Mouse (Mus musculus) gastrocnemius, adult 18-20 months (tissue): Measurements from ENCODE around the gene 5430419D17Rik. TPM values are rescaled to one million over a fixed set of nuclear protein-coding genes. Genes with fewer than 3 reads are reported as not detected.

ENCODE experiments used
- DNase-seq: peaks from one replicate; pipeline ENCODE4 v3.0.0; 2021; ENCODE audit warnings: low spot score
- long read RNA-seq, 2 experiments: library from polyadenylated mRNA; stranded (forward); transcript quantifications; one replicate each; pipeline ENCODE4 v2.0.0; 2021
- total RNA-seq, 2 experiments: library from RNA; stranded (reverse); gene quantifications; 2 replicates each; pipeline ENCODE4 v1.2.3; 2021

Gene 5430419D17Rik
- total RNA-seq = not detected
- long read RNA-seq, experiment 1 = 0 reads
- long read RNA-seq, experiment 2 = 0 reads

GRCm38 (mm10) chr7:131174121-131174520 is at the start of gene 5430419D17Rik:
Gene 5430419D17Rik (plus strand): TSS chr7:131174402.
- DNase-seq = no peak

DNA sequence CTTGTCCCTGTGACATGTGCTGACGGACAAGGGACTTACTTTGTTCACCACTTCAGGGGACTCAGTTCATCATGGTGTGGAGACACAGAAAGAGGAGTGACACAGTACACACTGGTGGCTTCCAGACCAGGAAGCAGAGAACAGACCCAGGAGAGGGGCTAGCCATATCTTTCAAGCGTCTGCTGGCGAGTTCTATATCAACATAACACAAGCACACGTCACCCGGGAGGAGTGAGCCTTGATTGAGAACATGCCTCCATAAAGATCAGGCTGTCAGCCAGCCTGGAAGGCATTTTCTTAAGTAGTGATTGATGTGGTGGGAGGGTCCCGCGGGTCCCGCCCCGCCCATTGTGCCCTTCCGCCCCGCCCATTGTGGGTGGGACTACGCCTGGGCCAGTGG is 44.2 kb upstream of the 5430419D17Rik start:
- no peak for DNase-seq

DNA sequence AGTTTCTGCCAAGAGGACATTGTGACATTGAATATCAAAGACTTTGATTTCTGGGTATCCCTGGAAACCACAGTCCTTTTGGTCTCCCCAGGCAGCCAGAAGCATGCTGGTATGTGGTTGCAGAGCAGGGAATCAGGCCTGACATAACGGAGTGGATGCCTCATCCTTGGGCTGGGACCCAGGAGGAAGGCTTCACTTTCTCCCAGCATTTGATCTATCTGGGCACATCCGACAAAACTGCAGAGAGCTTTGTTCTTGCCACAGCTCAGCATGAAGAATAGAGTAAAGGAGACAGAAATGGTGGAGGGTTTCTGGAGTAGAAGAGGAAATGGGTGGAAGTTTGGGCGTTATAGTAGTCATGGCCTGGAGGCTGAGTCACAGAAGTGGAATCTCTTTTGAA is 41.0 kb upstream of the 5430419D17Rik start:
- no peak for DNase-seq

- DNase-seq = no peak
Measured at GRCm38 (mm10) chr7:131146214-131146613, 28.0 kb upstream of the 5430419D17Rik start, which contains the start of gene 4933402N03Rik. Gene 4933402N03Rik (minus strand): TSS chr7:131146314.

GRCm38 (mm10) chr7:131150179-131150578 is 24.0 kb upstream of the 5430419D17Rik start:
- no peak for DNase-seq

GRCm38 (mm10) chr7:131153044-131153443 is 21.2 kb upstream of the 5430419D17Rik start:
- no peak for DNase-seq

DNA sequence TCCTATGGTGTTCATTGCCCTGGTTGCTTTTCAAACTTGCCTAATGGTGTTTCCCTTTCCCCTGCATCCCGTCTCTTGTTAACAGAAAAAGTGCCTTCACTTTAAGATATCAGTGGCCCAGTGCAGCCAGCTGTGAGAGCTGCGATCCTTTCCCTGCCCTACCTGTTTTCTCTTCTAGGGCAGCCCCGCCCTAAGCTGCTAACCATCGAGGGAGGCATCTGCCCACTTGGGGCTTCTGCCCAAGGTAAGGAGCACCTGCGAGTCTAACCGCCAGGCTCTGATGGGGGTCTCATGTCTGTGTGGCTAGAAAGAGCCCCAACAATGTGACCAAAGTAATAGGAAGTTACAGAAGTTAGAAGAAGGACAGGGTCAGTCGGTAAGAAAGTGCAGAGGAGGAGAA is 12.0 kb upstream of the 5430419D17Rik start:
- DNase-seq = no peak

DNA sequence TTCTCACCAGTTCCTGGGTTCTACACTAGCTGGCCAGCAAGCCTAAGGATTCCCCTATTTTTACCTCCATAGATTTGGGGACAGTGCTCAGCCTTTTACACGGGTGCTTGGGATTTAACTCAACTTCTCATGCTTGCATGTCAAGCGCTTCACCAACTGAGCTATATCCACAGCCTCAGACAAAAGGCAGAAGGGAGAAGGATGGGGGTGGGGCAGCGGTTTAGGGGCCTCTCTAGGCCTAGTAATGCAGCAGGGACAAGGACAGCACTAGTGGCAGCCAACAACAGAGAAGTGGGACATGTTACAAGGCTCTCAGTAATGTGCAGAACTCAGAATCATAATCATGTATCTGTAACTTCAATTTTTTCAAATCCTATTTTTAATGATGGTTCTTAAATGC is 6.4 kb upstream of the 5430419D17Rik start:
- no peak for DNase-seq

DNA sequence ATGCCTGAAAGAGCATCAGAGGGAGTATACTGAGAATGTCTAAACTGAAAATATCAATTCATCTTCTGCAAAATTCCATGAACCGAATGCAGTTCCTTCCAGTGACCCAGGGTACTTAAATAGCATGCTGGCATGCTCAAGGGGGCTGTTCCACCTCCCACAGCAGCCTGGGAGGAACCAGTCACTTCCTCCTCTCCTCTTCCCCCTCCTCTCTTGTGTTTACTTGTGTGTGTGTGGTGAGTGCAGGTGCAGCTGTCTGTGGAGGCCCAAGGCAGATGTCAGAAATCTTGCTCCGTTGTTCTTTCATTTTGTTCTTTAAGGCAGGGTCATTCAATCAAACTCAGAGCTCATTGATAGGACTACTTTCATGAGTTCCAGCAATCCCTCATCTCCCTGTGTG is 5.1 kb upstream of the 5430419D17Rik start:
- DNase-seq = no peak

DNA sequence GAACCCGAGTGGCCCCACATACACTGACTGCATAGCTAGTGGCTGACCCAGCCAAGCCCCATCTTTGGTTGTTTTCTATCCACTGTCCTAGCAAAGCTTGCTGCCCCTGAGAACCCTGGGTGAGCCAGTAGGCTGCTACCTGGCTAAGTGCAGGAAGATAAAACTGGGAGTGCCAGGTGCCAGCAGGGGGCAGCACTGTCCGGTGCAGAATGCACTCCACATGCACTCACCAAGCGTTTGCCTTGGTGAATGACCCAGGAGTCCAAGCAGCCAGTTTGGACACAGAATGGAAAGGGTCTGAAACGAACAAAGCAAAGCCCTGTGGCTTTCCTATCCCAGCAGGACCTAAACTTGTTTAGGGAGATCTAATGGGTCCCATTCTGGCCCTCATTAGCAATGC is 8.5 kb downstream of the 5430419D17Rik start:
- no peak for DNase-seq

DNA sequence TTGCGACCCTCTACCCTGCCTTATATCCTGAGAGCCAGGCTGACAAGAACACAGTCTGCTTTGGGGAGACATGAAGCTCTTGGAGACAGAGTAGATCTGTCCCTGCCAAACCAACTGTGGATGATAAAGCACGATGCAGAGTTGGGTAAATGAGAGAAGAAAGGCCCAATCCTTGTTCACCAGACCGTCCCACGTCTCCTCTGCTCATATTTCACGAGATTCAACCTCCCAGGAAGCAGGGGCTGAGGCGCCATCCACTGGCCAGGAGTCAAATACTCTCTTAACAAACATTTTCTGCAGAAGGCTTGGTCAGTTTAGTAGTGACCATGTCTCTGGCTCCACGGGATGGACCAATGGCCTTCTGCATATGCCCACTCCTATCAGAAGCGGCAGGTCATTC is 10.1 kb downstream of the 5430419D17Rik start:
- no peak for DNase-seq

GRCm38 (mm10) chr7:131187047-131187446 is 12.8 kb downstream of the 5430419D17Rik start:
- DNase-seq = no peak

DNA sequence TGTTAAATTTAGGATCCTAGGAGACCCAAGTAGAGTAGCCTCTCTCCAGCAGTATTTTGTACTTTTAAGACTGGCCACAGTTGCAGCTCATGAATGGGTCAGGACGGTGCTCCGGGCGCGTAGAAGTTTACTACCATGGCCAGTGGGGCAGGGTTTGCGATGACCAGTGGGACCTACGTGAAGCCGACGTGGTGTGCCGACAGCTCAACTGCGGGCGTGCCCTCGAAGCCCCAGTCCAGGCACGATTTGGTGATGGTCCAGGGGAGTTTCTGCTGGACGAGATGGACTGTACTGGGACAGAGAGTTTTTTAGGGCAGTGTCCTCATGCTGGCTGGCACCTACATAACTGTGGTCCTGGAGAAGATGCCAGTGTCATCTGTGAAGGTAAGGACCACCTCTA is 13.8 kb downstream of the 5430419D17Rik start:
- DNase-seq = no peak

DNA sequence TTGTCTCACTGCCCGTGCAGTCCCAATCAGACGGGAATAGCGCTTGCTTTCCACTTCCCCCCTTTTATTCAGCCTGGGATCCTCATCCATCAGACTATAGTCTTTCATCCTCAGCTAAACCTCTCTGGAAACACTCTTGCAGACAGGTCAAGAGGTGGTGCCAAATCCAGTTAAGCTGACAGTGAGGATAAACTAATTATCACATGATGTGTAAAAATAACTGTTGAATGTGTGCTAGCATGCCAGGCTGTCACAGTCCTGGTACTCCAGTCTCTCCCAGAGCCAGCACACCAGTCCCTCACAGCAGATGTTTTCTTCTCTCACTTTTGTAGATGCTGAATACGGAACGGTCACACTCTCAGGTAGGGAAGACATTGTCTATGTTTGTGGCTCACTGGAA is 48.9 kb downstream of the 5430419D17Rik start:
- DNase-seq = no peak

GRCm38 (mm10) chr7:131236091-131236490 is 61.9 kb downstream of the 5430419D17Rik start:
- DNase-seq = no peak

DNA sequence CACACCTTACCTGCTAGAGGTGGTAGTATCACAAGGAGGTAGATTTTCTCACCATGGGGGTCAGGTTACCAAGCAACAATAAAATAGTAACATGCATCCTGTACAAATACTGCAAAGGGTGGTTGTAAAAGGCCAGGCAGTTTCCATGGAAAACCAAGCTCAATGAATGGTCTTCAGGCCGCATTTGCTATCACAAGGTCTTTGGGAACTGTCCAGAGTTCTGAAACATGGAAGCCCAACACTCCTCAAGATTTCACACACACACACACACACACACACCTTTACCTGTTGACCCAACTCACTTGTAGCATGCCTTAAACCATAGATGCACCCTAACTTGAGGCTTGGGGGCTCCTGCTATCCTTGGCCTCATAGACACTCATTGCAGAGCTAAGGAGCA is 70.8 kb downstream of the 5430419D17Rik start:
- no peak for DNase-seq

- DNase-seq = no peak
Measured at GRCm38 (mm10) chr7:131256841-131257240, 82.6 kb downstream of the 5430419D17Rik start.

- no peak for DNase-seq
Measured at GRCm38 (mm10) chr7:131257309-131257708, 83.1 kb downstream of the 5430419D17Rik start.

DNA sequence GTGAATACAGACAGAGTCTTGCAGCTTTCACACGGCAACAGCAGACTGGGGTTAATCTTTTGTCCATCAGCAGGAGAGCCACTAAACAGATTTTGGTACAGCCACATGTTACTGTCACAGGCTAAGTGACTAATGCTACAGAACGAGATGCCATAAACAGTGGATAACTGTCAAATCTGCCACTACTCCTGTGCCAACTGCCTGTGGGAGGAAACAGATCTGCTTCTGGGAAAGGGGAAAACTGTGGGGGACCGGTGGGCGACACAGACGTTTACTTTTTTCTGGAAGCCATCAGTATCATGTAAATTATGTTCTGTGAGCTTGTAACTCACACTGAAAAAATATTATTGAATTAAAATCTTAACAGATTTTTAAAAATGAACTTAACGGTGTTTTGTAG is 86.7 kb downstream of the 5430419D17Rik start:
- DNase-seq = no peak

DNA sequence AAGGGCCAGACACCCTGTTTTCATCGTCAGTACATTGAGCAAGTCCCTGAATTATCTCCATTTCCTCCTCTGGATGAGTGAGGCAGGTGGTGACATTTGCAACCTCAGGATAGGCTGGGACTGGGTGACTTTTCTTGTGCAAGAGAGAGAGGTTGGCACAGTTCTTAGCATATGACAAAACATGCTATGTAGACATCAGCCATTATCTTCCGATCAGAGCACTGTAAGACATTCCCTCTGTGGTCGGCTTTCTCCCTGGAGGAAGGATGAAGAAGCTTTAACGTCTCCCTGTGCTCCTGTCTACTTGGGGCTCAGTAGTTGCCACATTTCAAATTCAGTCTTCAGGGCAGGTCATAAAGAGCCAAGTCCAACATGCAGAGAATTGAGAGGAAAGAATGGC is 90.0 kb downstream of the 5430419D17Rik start:
- DNase-seq = no peak

DNA sequence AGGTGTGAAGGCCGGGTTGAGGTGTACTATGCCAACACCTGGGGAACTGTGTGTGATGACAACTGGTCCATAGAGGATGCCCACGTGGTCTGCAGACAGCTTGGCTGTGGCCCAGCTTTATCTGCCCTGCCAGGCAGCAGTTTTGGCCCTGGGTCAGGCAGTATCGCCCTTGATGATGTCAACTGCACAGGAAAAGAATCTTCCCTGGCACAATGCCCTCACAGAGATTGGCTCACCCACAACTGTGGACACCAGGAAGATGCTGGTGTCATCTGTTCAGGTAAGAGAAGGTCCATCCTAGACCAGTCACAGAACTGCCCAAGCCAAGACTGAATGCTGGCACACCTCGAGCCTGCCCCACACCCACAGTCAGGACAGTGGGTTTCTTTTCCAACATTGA is 91.6 kb downstream of the 5430419D17Rik start:
- no peak for DNase-seq

DNA sequence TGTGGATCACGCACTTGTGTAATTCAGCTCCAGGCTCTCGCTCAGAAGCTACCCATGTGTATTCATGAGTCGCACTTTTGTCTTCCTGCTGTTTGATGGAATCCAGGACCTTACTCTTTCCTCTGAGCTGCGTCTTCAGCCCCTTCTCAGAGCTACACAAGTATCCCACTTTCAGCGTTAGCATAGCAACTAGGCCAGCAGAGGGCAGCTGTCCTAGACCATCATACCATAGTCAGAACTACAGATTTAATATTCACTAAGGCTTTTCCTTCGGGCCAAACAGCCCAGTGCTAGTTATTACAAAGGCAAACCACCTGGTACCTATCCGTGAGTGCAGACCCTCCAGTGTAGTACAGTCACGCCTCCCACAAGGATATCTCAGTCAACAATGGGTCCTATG is 122.9 kb downstream of the 5430419D17Rik start:
- no peak for DNase-seq

- DNase-seq = no peak
Measured at GRCm38 (mm10) chr7:131303340-131303739, 129.1 kb downstream of the 5430419D17Rik start.

DNA sequence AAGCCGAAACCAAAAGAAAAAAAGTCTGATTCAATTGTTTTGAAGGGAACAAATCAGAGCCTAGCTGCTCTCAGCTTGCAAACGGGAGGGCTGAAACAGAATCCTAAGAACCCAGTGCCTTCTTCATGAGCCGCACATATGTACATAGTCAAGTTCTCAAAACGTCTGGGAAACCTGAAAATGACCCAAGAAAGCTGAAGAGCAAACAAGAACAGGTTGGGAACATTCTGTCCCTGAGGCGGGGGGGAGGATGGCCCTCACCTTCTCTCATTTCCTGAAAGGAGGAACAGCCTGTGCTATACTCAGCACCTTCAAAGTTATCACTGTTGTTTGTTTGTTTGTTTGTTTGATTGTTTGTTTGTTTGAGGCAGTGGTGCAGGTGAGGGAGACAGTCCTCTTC is 132.5 kb downstream of the 5430419D17Rik start:
- no peak for DNase-seq
